Mouse (Mus musculus): ENCODE data around the gene Dpt.

- TF ChIP-seq E2F4 (IDR thresholded peaks at IDR 0.05; ENCODE audit: insufficient read depth): no peak
- no peak for TF ChIP-seq POLR2A (IDR thresholded peaks at IDR 0.05; ENCODE audit: insufficient read length, low read depth)
- TF ChIP-seq TCF12 (IDR thresholded peaks at IDR 0.05; ENCODE audit: insufficient read depth, poor library complexity, severe bottlenecking): no peak
Observed at GRCm38 (mm10) chr1:164786165-164786564, 10.3 kb upstream of the Dpt start.

Data from myocyte (in vitro differentiated cells).